Mouse (Mus musculus) kidney, adult 2 months (tissue): ENCODE measurements around the gene Phtf2.

ENCODE experiments used
- CTCF ChIP-seq: fragments of 200-500 bp; conservative IDR thresholded peaks from 2 replicates; pipeline ENCODE4 v1.5.1; 2011; ENCODE audit warnings: low read depth, mild to moderate bottlenecking, control low read depth, low read length, moderate library complexity, mixed read lengths; ENCODE audit not compliant: insufficient read depth, insufficient read length
- POLR2A ChIP-seq: fragments of 200-500 bp; IDR thresholded peaks from one replicate; pipeline ENCODE4 v1.6.1; 2011; ENCODE audit warnings: low read depth, low read length, control low read depth

DNA sequence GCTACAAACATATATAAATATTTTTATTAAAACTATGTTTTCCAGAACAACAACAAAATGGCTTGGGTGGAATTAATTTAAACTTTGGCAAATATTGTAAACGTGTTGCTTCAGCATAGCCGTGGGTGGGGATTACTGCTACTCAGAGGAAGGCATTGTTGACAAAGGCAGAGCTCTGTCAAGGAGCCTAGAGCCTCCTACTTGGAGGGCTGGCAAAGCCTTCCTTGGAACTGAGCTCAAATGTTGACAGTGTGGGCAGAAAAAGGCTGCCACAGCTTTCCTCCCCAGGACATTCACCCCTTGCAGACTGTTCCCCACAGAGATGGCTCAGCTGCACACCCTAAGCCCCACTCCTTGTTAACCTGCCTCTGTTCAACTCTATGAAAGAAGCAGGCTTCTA lies 128.8 kb downstream of the Phtf2 start:
- TF ChIP-seq POLR2A (no peak), CTCF (no peak)
